Mouse (Mus musculus) forebrain, embryonic 11.5 days (tissue): Measurements from ENCODE around the gene Usp51. TPM values are rescaled to one million over a fixed set of nuclear protein-coding genes. Genes with fewer than 3 reads are reported as not detected.
"Not testable (repeated sequence)": the region's sequence is repeated elsewhere in the genome, so short reads cannot be mapped to it uniquely, and the experiment has no call there.

ENCODE experiments used
- ATAC-seq: fragments of 200-750 bp; cut with Nextera tagmentation; replicated peaks from 2 replicates; pipeline ENCODE4 v1.8.0; 2017; ENCODE audit warnings: moderate TSS enrichment; ENCODE audit not compliant: low FRiP score
- DNase-seq: peaks from one replicate; pipeline ENCODE4 v3.0.0-alpha.2; 2017; ENCODE audit warnings: low spot score
- H3K27ac ChIP-seq: fragments of 300-500 bp; sonication (generic); 2 replicates; pipeline ENCODE4 v1.5.1; 2014; ENCODE audit warnings: low read depth, low read length
- H3K27me3 ChIP-seq: fragments of 300-500 bp; sonication (generic); 2 replicates; pipeline ENCODE4 v1.6.1; 2014; ENCODE audit warnings: mild to moderate bottlenecking, low read length, mixed read lengths; ENCODE audit not compliant: control insufficient read depth, insufficient read depth
- H3K36me3 ChIP-seq: fragments of 300-500 bp; sonication (generic); 2 replicates; pipeline ENCODE4 v1.6.1; 2014; ENCODE audit warnings: mild to moderate bottlenecking, low read length, moderate library complexity, mixed read lengths; ENCODE audit not compliant: control insufficient read depth, insufficient read depth
- H3K4me1 ChIP-seq: fragments of 300-500 bp; sonication (generic); replicated peaks from 2 replicates; pipeline ENCODE4 v1.6.1; 2014; ENCODE audit warnings: low read length, mixed read lengths; ENCODE audit not compliant: control insufficient read depth, insufficient read depth
- H3K4me2 ChIP-seq: fragments of 300-500 bp; sonication (generic); 2 replicates; pipeline ENCODE4 v1.6.1; 2014; ENCODE audit warnings: low read depth, mild to moderate bottlenecking, low read length, moderate library complexity, mixed read lengths; ENCODE audit not compliant: severe bottlenecking
- H3K4me3 ChIP-seq: fragments of 300-500 bp; sonication (generic); 2 replicates; pipeline ENCODE4 v1.5.1; 2014; ENCODE audit warnings: low read depth, low read length
- H3K9ac ChIP-seq: fragments of 300-500 bp; sonication (generic); 2 replicates; pipeline ENCODE4 v1.6.1; 2014; ENCODE audit warnings: low read length
- H3K9me3 ChIP-seq: fragments of 300-500 bp; sonication (generic); 2 replicates; pipeline ENCODE4 v1.6.1; 2016; ENCODE audit warnings: low read length, mixed read lengths; ENCODE audit not compliant: control insufficient read depth
- WGBS: fragments of 180-500 bp; shearing (Covaris S2); extraction: QIAGEN DNeasy Blood & Tissue Kit; methylation state at CpG from one replicate; pipeline ENCODE4 v1.1.7; 2014; 5-methylcytosine and 5-hydroxymethylcytosine counted together
- polyA plus RNA-seq: library from polyadenylated mRNA; unstranded; fragments of >200 nt; fragmentation: Nextera tagmentation; extraction: Ambion mirVana; gene quantifications from 2 replicates; pipeline ENCODE4 v1.2.1, GENCODE M21; 2014

Gene Usp51
- 6.4 and 8.2 TPM in 2 replicates for polyA plus RNA-seq

DNA sequence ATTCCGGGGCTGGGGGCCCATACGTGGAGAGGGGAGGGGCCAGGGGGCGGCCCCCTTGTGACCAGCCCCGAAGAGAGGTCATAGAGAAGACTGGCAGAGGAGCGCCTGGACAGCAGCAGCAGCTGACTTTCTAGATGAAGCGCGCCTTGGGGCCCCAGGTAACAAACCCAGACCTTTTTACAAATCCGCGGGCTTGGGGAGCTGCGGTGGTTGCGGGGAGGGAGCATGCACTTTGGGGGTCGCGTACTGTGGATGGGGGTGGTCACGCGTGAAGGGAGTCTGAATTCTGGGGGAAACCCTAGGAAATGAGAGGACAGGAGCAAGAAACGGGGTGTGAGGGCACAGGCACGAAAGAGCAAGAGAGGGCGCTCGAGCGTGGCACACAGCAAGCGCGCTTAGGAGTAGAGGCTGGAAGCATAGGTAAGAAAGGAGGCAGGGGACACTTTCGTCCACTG, at the start of gene Usp51:
Gene Usp51 (plus strand): TSS at position 83 of the 455 bp plus-strand sequence.
- DNase-seq (peak; percentile 67), ATAC-seq (peak; percentile 75)
- H3K4me2 ChIP-seq = peak within 1 kb of the TSS; percentile 43
- no peaks in the 10 kb centered on the region for H3K36me3 ChIP-seq
- no peaks in the 10 kb centered on the region for H3K4me1 ChIP-seq
- peak within 1 kb of the TSS; percentile 75 for H3K27ac ChIP-seq
- H3K9ac ChIP-seq = peak within 1 kb of the TSS; percentile 69
- WGBS = 16% methylated on average over 22 of the region's 23 CpGs
- no peaks in the 10 kb centered on the region for H3K9me3 ChIP-seq
- H3K4me3 ChIP-seq = peak within 1 kb of the TSS; percentile 54
- H3K27me3 ChIP-seq = peaks cover 1% of the 10 kb centered on the region; the same call in 1 of the 2 replicates

DNA sequence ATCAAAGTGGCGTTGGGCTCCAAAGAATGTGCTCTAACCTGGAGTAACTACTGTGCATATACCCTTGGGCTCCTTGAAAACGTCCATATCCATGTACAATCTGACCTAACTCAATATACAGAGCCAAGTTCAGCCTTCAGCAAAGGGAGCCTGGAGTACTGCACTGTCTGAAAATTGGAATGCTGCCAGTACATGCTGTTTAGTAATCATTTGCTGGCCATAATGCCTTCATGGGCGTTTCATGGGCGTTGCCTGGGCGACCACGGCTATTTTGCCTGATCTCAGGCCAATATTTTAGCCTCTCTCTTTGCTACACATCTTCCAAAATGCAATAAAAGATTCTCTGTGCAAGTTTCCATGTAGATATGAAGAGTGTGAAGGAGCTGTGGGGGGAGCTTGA, 36.7 kb upstream of the Usp51 start:
- no peak for DNase-seq
- Histone ChIP-seq H3K36me3 (no peaks in the 10 kb centered on the region), H3K9ac (no peak overlapping the region), H3K27me3 (peaks cover under 1% of the 10 kb centered on the region; the same call in 1 of the 2 replicates), H3K4me2 (no peak overlapping the region), H3K27ac (no peak overlapping the region), H3K4me1 (no peaks in the 10 kb centered on the region), H3K9me3 (no peaks in the 10 kb centered on the region), H3K4me3 (no peak overlapping the region)
- no peak for ATAC-seq
- 74% methylated on average over 6 of the region's 6 CpGs for WGBS

DNA sequence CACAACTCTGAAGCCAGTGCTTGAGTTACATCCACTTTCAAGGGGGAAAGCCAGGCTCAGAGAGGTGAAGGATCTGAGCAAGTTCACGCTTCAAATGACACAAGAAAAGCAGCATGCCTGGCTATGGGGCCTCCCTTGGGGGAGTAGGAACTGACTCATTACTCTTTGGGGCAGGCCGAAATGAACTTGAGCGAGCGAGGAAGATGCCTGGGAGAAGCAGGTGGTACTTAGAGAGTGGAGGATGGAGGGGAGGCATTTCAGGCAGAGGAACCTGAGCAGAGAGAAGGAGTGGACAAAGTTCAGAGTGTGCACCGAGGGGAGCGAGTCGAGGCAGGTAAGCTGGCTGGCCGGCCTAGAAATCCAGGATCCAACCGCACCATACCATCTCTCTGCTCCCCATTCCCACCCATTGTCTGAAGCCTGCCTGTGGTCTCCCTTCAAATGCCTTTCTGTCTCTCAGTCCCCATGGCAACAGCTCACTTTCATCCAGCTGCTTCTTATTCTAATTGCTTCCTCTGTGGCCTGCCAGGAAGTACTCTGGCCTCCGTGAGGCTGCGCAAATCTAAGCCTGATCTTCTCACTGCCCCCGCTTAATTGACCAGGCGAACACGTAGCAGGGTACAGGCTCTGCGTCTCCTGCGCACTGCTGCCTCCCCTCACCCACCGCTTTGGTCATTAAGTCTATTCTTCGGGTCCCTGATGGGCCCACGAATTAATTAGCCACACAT, 32.6 kb upstream of the Usp51 start:
- not testable (repeated sequence) for H3K27ac ChIP-seq, H3K4me2 ChIP-seq, H3K36me3 ChIP-seq, H3K4me1 ChIP-seq, H3K9me3 ChIP-seq, DNase-seq, H3K9ac ChIP-seq, H3K27me3 ChIP-seq, H3K4me3 ChIP-seq
- peak; percentile 98 for ATAC-seq
- 25% methylated on average over 4 of the region's 19 CpGs for whole genome bisulfite sequencing

DNA sequence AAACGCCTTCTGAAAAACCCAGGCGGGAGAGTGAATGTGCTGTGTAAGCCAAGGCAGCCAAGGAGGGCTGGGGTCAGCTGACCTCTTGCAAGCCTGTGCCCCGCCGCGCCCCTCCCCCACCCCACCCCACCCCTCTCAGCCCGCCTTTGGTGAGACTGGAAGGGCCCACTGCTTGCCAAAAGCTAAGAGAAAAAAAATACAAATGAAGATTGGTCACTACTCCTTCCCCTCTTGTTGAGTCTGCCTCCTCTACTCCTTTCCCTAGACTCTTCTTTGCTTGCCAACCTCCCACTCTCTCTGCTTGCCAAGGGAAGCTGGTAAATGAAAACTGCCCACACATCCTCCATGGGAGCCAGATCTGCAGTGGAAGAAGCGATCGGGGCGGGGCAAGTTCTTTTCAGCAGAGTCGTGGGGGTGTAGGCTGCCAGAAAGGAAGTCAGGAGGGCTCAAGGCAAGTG, 32.0 kb upstream of the Usp51 start:
- peak; percentile 49 for ATAC-seq
- WGBS = 13% methylated on average over 9 of the region's 10 CpGs
- no peaks in the 10 kb centered on the region for H3K36me3 ChIP-seq
- peak overlapping the region; percentile 88 for H3K27ac ChIP-seq
- H3K4me1 ChIP-seq = 0 out of 2 replicates have a peak, but pooled peaks cover 1% of the 10 kb centered on the region
- no peak overlapping the region for H3K9ac ChIP-seq
- peak; percentile 69 for DNase-seq
- H3K9me3 ChIP-seq = no peaks in the 10 kb centered on the region
- peak overlapping the region; percentile 32; the same call in 1 of the 2 replicates for H3K4me2 ChIP-seq
- no peak overlapping the region for H3K4me3 ChIP-seq
- peaks cover 4% of the 10 kb centered on the region for H3K27me3 ChIP-seq

DNA sequence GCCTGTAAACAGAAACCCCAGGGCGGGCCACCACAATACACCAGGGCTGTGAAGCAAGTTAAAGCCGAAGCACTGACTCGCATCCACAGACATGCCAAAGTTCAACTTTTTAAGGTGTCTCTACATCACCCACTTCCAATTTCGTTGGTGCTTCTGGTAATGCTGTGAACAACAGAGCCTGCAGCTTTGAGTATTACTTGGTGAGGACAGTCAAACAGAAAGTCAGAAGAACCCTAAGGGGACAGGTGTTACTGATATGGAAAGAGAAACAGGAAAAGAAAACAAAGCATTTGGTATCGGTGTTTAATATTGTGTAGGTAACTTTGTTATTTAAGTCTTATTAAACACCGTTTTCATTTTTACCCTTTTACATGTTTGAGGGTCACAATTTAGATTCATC, 29.7 kb upstream of the Usp51 start:
- H3K4me3 ChIP-seq = no peak overlapping the region
- H3K4me1 ChIP-seq = 0 out of 2 replicates have a peak, but pooled peaks cover 1% of the 10 kb centered on the region
- no peak overlapping the region for H3K9ac ChIP-seq
- H3K27me3 ChIP-seq = peaks cover 4% of the 10 kb centered on the region
- 89% methylated on average over 6 of the region's 6 CpGs for WGBS
- H3K9me3 ChIP-seq = no peaks in the 10 kb centered on the region
- H3K4me2 ChIP-seq = no peak overlapping the region
- no peak overlapping the region for H3K27ac ChIP-seq
- DNase-seq (no peak), ATAC-seq (no peak)
- H3K36me3 ChIP-seq = no peaks in the 10 kb centered on the region

DNA sequence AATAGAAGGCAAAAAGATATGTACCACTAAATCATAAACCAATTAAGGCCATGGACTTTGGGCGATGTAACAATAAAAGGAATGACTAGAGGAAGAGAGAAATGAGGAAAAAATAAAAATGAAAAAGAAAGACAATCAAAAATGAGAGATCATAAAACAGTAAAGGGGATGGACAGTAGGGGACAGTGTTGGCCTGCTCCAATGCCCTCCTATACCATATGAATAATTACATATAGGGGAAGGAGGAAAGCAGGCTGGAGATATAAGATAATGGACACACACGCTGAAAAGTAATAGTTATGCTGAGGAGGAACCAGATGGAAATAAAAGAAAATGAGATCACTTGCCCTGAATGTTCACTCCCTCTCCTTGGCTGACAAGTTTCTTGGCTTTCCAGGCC, 21.3 kb upstream of the Usp51 start:
- no peak for DNase-seq
- H3K4me2 ChIP-seq = no peak overlapping the region
- no peak overlapping the region for H3K9ac ChIP-seq
- no peaks in the 10 kb centered on the region for H3K4me1 ChIP-seq
- no peak overlapping the region for H3K27ac ChIP-seq
- ATAC-seq = no peak
- no peaks in the 10 kb centered on the region for H3K9me3 ChIP-seq
- no peaks in the 10 kb centered on the region; the same call in 1 of the 2 replicates for H3K27me3 ChIP-seq
- WGBS = 71% methylated on average over 2 of the region's 2 CpGs
- H3K36me3 ChIP-seq = no peaks in the 10 kb centered on the region
- no peak overlapping the region for H3K4me3 ChIP-seq

DNA sequence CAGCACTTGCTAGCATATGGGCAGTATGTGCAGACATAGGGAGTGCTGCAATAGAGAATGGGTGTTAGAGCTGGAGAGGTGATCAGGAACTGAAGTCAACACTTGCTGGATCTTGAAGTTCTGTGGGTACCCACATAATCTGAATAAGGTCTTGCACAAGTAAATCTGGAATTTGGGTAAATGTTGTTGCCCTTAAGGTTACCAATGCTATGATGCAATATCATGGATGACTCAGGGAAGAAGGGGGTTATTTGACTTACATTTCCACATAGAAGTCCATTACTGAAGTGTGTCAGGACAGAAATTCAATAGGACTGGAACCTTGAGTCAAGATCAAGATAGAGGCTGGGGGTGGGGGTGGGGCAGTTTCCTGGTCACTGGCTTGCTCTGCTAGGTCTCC, 16.4 kb upstream of the Usp51 start:
- not testable (repeated sequence) for H3K4me2 ChIP-seq, ATAC-seq, H3K4me3 ChIP-seq, H3K27ac ChIP-seq, H3K27me3 ChIP-seq, H3K4me1 ChIP-seq, DNase-seq, H3K9me3 ChIP-seq, H3K36me3 ChIP-seq, H3K9ac ChIP-seq

DNA sequence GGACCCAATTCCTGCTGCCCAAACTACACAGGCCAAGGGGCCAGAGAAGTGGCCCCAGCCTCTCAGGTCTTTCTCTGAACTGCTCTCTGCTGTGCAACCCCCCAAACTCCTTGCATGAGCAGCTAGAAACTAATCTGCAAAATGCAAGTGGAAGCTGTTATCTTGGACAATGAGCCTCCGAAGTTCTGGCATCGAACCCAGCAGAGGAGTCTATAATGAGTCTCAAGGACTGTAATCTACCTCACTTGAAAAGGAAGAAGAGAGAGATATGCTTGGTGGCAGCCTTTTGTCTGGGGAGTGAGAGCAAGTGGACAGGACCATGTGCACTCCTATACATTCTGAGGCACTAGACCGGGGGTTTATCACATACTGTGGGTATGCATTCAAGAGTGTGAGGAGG, 10.2 kb upstream of the Usp51 start:
- H3K4me1 ChIP-seq, H3K9me3 ChIP-seq, DNase-seq, ATAC-seq, H3K9ac ChIP-seq, H3K27ac ChIP-seq, H3K36me3 ChIP-seq, H3K4me2 ChIP-seq, H3K27me3 ChIP-seq, H3K4me3 ChIP-seq: not testable (repeated sequence)
- WGBS = no CpG with 5 or more reads among the region's 3 CpGs
